Mouse (Mus musculus) ES-E14 (cell line): ENCODE data around the gene Otud7a. TPM values are rescaled to one million over a fixed set of nuclear protein-coding genes. Genes with fewer than 3 reads are reported as not detected.

Source experiments
- DNase-seq: peaks from one replicate; pipeline ENCODE4 v3.0.0-alpha.2; 2013; ENCODE audit warnings: low read depth, low spot score
- H3K27ac ChIP-seq: 2 replicates; pipeline ENCODE4 v1.5.1; 2012; ENCODE audit warnings: low read depth, mild to moderate bottlenecking, low read length, moderate library complexity, mixed read lengths; ENCODE audit not compliant: poor library complexity, insufficient read depth, severe bottlenecking
- H3K36me3 ChIP-seq: 2 replicates; pipeline ENCODE4 v1.6.1; 2012; ENCODE audit warnings: mild to moderate bottlenecking, low read length, moderate library complexity, mixed read lengths; ENCODE audit not compliant: control insufficient read depth, poor library complexity, insufficient read depth, severe bottlenecking
- H3K4me1 ChIP-seq, 2 experiments: fragments of 150-350 bp in 1 of 2; sonication (generic) in 1 of 2; 2 replicates each; pipeline ENCODE4 v1.6.1; 2012; ENCODE audit warnings: low read length in 2 of 2, mild to moderate bottlenecking in 1 of 2, mixed read lengths in 1 of 2; ENCODE audit not compliant: control insufficient read depth in 2 of 2, insufficient read depth in 2 of 2, poor library complexity in 1 of 2
- H3K4me3 ChIP-seq, 2 experiments: fragments of 150-350 bp in 1 of 2; sonication (generic) in 1 of 2; 2 replicates each; pipeline ENCODE4 v1.5.1; 2012; ENCODE audit warnings: low read length in 2 of 2, low read depth in 1 of 2, mild to moderate bottlenecking in 1 of 2, mixed read lengths in 1 of 2; ENCODE audit not compliant: insufficient read depth in 1 of 2, poor library complexity in 1 of 2, severe bottlenecking in 1 of 2
- H3K9ac ChIP-seq: 2 replicates; pipeline ENCODE4 v1.6.1; 2012; ENCODE audit warnings: low read depth, mild to moderate bottlenecking, low read length, mixed read lengths; ENCODE audit not compliant: poor library complexity, insufficient read depth, severe bottlenecking
- H3K9me3 ChIP-seq: fragments of 150-350 bp; sonication (generic); 2 replicates; pipeline ENCODE4 v1.6.1; 2012; ENCODE audit warnings: low read depth, mild to moderate bottlenecking, low read length; ENCODE audit not compliant: control insufficient read depth, insufficient read depth
- CHD2 ChIP-seq: IDR thresholded peaks from 2 replicates; pipeline ENCODE4 v1.6.1; 2014; ENCODE audit warnings: mild to moderate bottlenecking, low read depth, low read length, inconsistent platforms
- HCFC1 ChIP-seq: IDR thresholded peaks from 2 replicates; pipeline ENCODE4 v1.6.1; 2012; ENCODE audit warnings: low read length, inconsistent platforms, borderline replicate concordance; ENCODE audit not compliant: insufficient read depth
- MAFK ChIP-seq: IDR thresholded peaks from 2 replicates; pipeline ENCODE4 v1.6.1; 2014; ENCODE audit warnings: mild to moderate bottlenecking, low read depth, low read length, inconsistent platforms; ENCODE audit not compliant: insufficient read depth
- ZC3H11A ChIP-seq: IDR thresholded peaks from 2 replicates; pipeline ENCODE4 v1.6.1; 2012; ENCODE audit warnings: low read depth, mild to moderate bottlenecking, inconsistent platforms, low read length, borderline replicate concordance
- ZNF384 ChIP-seq: IDR thresholded peaks from 2 replicates; pipeline ENCODE4 v1.6.1; 2012; ENCODE audit warnings: low read depth, low read length, inconsistent platforms
- in situ Hi-C, 2 experiments: fragments of 600-800 bp; cut with MboI; formaldehyde crosslinking; loops; one replicate each; pipeline ENCODE4 v1.15.1; 2025; ENCODE audit warnings: low sequenced_read_pairs in 2 of 2, inconsistent platforms in 1 of 2; ENCODE audit not compliant: unreplicated experiment in 2 of 2
- total RNA-seq: library from RNA; depleted of rRNA; stranded (reverse); fragments of 300-350 nt; gene quantifications from 2 replicates; pipeline ENCODE4 v1.2.3, GENCODE M21; 2012

The Otud7a gene
- total RNA-seq, 1 experiment: 0.98 TPM

- Histone ChIP-seq H3K9ac (no peak overlapping the region), H3K36me3 (no peaks in the 10 kb centered on the region), H3K9me3 (no peaks in the 10 kb centered on the region), H3K27ac (no peak overlapping the region), H3K4me1 (no peaks in the 10 kb centered on the region), H3K4me3 (no peak overlapping the region)
- DNase-seq: no peak
- TF ChIP-seq HCFC1 (no peak), ZC3H11A (no peak), MAFK (no peak), ZNF384 (no peak)
- in situ Hi-C loops: no loop called here
Measured at GRCm38 (mm10) chr7:63583310-63583709, 138.8 kb downstream of the Otud7a start.

GRCm38 (mm10) chr7:63586184-63586870 lies 141.8 kb downstream of the Otud7a start:
- no peak overlapping the region for H3K27ac ChIP-seq
- in situ Hi-C loops: loop anchor here in 1 of 2 experiments (5.0 kb wide), 1 partner anchor 294 kb away; no protein-coding TSS in a partner anchor
- no peak for DNase-seq
- H3K9ac ChIP-seq: no peak overlapping the region
- TF ChIP-seq MAFK (no peak), ZNF384 (no peak), HCFC1 (no peak), ZC3H11A (no peak), CHD2 (no peak)
- no peaks in the 10 kb centered on the region for H3K9me3 ChIP-seq
- H3K4me1 ChIP-seq: no peaks in the 10 kb centered on the region
- H3K4me3 ChIP-seq: no peak overlapping the region
- H3K36me3 ChIP-seq: no peaks in the 10 kb centered on the region

- H3K27ac ChIP-seq: no peak overlapping the region
- H3K9ac ChIP-seq: no peak overlapping the region
- H3K4me3 ChIP-seq: no peak overlapping the region
- no peak for DNase-seq
- H3K9me3 ChIP-seq: no peaks in the 10 kb centered on the region
- TF ChIP-seq MAFK (no peak), HCFC1 (no peak), ZC3H11A (no peak), ZNF384 (no peak), CHD2 (no peak)
- no peaks in the 10 kb centered on the region for H3K36me3 ChIP-seq
- in situ Hi-C loops: no loop called here
- H3K4me1 ChIP-seq: no peaks in the 10 kb centered on the region
Measured at GRCm38 (mm10) chr7:63590305-63590704, 145.8 kb downstream of the Otud7a start.

GRCm38 (mm10) chr7:63591322-63591721 lies 146.8 kb downstream of the Otud7a start:
- no peaks in the 10 kb centered on the region for H3K4me1 ChIP-seq
- no peak for DNase-seq
- no peak overlapping the region for H3K4me3 ChIP-seq
- H3K9me3 ChIP-seq: no peaks in the 10 kb centered on the region
- no peak overlapping the region for H3K27ac ChIP-seq
- no peak overlapping the region for H3K9ac ChIP-seq
- H3K36me3 ChIP-seq: no peaks in the 10 kb centered on the region
- TF ChIP-seq ZNF384 (no peak), ZC3H11A (no peak), HCFC1 (no peak), MAFK (no peak), CHD2 (no peak)
- in situ Hi-C loops: no loop called here
